Mouse (Mus musculus) brain, embryonic 18.5 days (tissue): ENCODE results near the gene A730046J19Rik.

Experiments
- DNase-seq: peaks from one replicate; pipeline ENCODE4 v3.0.0-alpha.2; 2012; ENCODE audit warnings: low read depth, low spot score

The A730046J19Rik gene

GRCm38 (mm10) chrX:144153523-144153922 lies at the start of gene A730046J19Rik:
A730046J19Rik (plus strand) TSS chrX:144153695.
- no peak for DNase-seq

- no peak for DNase-seq
These were observed 48.7 kb upstream of the A730046J19Rik start for GRCm38 (mm10) chrX:144104619-144105416.

- DNase-seq: no peak
These were observed 17.2 kb upstream of the A730046J19Rik start for GRCm38 (mm10) chrX:144136281-144136680.

- DNase-seq: no peak
These were observed 3.5 kb upstream of the A730046J19Rik start for GRCm38 (mm10) chrX:144149987-144150386.

GRCm38 (mm10) chrX:144154111-144154510 lies 616 bp downstream of the A730046J19Rik start:
- no peak for DNase-seq

GRCm38 (mm10) chrX:144162936-144163335 lies 9.4 kb downstream of the A730046J19Rik start:
- no peak for DNase-seq
